Mouse (Mus musculus) liver, embryonic 11.5 days (tissue): ENCODE measurements around the gene Slk. TPM values are rescaled to one million over a fixed set of nuclear protein-coding genes. Genes with fewer than 3 reads are reported as not detected.

Experiments used
- ATAC-seq: fragments of 200-750 bp; cut with Nextera tagmentation; replicated peaks from 2 replicates; pipeline ENCODE4 v1.8.0; 2017; ENCODE audit warnings: moderate number of reproducible peaks, mild to moderate bottlenecking, moderate TSS enrichment, moderate library complexity; ENCODE audit not compliant: low FRiP score
- DNase-seq: peaks from one replicate; pipeline ENCODE4 v3.0.0-alpha.2; 2017; ENCODE audit warnings: low spot score
- H3K27ac ChIP-seq: fragments of 300-500 bp; sonication (generic); 2 replicates; pipeline ENCODE4 v1.5.1; 2014; ENCODE audit warnings: mild to moderate bottlenecking, low read depth, low read length, control low read depth
- H3K27me3 ChIP-seq: fragments of 300-500 bp; sonication (generic); replicated peaks from 2 replicates; pipeline ENCODE4 v1.6.1; 2014; ENCODE audit warnings: low read length, mixed read lengths; ENCODE audit not compliant: control insufficient read depth, insufficient read depth
- H3K36me3 ChIP-seq: fragments of 300-500 bp; sonication (generic); 2 replicates; pipeline ENCODE4 v1.6.1; 2014; ENCODE audit warnings: mild to moderate bottlenecking, low read length, moderate library complexity, mixed read lengths; ENCODE audit not compliant: control insufficient read depth, insufficient read depth
- H3K4me1 ChIP-seq: fragments of 300-500 bp; sonication (generic); replicated peaks from 2 replicates; pipeline ENCODE4 v1.6.1; 2014; ENCODE audit warnings: low read length, mixed read lengths; ENCODE audit not compliant: control insufficient read depth, insufficient read depth
- H3K4me2 ChIP-seq: fragments of 300-500 bp; sonication (generic); 2 replicates; pipeline ENCODE4 v1.6.1; 2014; ENCODE audit warnings: mild to moderate bottlenecking, control low read depth, moderate library complexity
- H3K4me3 ChIP-seq: fragments of 300-500 bp; sonication (generic); 2 replicates; pipeline ENCODE4 v1.5.1; 2014; ENCODE audit warnings: low read depth, low read length, control low read depth
- H3K9ac ChIP-seq: fragments of 300-500 bp; sonication (generic); 2 replicates; pipeline ENCODE4 v1.6.1; 2014; ENCODE audit warnings: low read depth, low read length, control low read depth
- H3K9me3 ChIP-seq: fragments of 300-500 bp; sonication (generic); 2 replicates; pipeline ENCODE4 v1.6.1; 2016; ENCODE audit warnings: low read length, inconsistent platforms, mixed read lengths; ENCODE audit not compliant: control insufficient read depth
- WGBS: fragments of 180-500 bp; shearing (Covaris S2); extraction: QIAGEN DNeasy Blood & Tissue Kit; methylation state at CpG from one replicate; pipeline ENCODE4 v1.1.7; 2014; 5-methylcytosine and 5-hydroxymethylcytosine counted together
- polyA plus RNA-seq: library from polyadenylated mRNA; unstranded; fragments of >200 nt; fragmentation: Nextera tagmentation; extraction: Ambion mirVana; gene quantifications from 2 replicates; pipeline ENCODE4 v1.2.1, GENCODE M21; 2014

Gene Slk
- polyA plus RNA-seq, 1 experiment from 2014 or later = 15.5 TPM

DNA sequence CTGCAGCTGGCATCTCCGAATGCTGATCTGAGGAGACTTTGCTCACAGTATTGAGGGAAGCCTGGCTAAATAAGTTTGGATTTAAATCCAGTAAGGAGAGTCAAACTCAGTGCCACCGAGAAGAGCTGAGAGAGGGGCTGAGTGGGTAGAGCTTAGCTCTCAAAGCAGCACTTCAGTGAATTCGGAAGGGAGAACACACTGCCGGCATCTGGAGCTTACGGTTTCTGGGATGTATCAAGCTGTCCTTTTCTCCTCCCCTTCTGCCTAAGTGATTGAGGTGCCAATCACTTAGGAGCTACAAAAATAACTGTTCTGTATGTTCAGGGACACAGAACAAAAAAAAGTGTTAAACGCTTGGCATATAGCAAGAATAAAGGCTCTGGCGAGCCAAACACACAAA is 37.0 kb upstream of the Slk start:
- no peak overlapping the region for H3K9ac ChIP-seq
- WGBS = 66% methylated on average over 7 of the region's 7 CpGs

DNA sequence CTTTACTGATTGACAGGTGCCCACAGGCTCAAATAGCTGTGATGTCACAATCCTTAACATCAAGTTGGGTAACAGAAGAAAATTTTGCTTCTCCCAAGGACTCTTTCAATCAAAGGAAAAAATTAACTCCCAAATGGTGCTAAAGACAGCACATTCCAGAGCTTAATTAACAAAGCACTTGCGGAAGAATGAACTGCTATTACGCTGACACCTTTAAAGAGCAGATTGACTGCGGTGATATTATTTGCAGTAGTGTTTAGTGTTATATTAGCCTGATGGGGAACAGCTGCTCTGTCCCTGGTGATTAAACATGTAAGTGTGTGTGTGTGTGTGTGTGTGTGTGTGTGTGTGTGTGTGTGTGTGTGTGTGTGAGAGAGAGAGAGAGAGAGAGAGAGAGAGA is 34.4 kb upstream of the Slk start:
- no peaks in the 10 kb centered on the region for H3K27me3 ChIP-seq
- no peak for ATAC-seq
- DNase-seq = no peak
- H3K36me3 ChIP-seq = no peaks in the 10 kb centered on the region
- WGBS = 79% methylated on average over 3 of the region's 3 CpGs
- no peaks in the 10 kb centered on the region for H3K9me3 ChIP-seq
- no peak overlapping the region for H3K27ac ChIP-seq
- no peak overlapping the region for H3K4me3 ChIP-seq
- no peak overlapping the region for H3K4me2 ChIP-seq
- H3K9ac ChIP-seq = no peak overlapping the region
- no peaks in the 10 kb centered on the region for H3K4me1 ChIP-seq

More for the DNA sequence above, 37.0 kb upstream of the Slk start:
- Histone ChIP-seq H3K9me3 (no peaks in the 10 kb centered on the region), H3K4me1 (peaks cover 14% of the 10 kb centered on the region), H3K36me3 (no peaks in the 10 kb centered on the region), H3K4me3 (no peak overlapping the region), H3K27me3 (no peaks in the 10 kb centered on the region), H3K4me2 (no peak overlapping the region), H3K27ac (no peak overlapping the region)
- no peak for DNase-seq
- ATAC-seq = no peak

DNA sequence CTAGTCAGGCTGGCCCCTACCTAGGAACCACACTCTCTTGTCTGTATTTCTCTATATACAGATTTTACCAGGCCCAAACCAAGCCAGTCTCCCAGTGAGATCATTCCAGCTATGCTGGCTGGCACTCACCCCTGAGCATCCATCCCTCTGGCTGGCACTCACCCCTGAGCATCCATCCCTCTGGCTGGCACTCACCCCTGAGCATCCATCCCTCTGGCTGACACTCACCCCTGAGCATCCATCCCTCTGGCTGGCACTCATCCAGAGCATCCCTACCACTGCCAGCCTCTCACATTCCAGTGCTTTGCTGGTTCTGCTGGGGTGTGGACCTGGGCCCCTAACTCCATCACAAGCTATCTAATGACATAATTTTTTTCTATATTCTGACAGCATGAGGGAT is 34.0 kb upstream of the Slk start:
- Histone ChIP-seq H3K27ac (no peak overlapping the region), H3K9me3 (no peaks in the 10 kb centered on the region), H3K4me1 (no peaks in the 10 kb centered on the region), H3K9ac (no peak overlapping the region), H3K27me3 (no peaks in the 10 kb centered on the region), H3K4me2 (no peak overlapping the region), H3K4me3 (no peak overlapping the region), H3K36me3 (no peaks in the 10 kb centered on the region)
- DNase-seq (no peak), ATAC-seq (no peak)

DNA sequence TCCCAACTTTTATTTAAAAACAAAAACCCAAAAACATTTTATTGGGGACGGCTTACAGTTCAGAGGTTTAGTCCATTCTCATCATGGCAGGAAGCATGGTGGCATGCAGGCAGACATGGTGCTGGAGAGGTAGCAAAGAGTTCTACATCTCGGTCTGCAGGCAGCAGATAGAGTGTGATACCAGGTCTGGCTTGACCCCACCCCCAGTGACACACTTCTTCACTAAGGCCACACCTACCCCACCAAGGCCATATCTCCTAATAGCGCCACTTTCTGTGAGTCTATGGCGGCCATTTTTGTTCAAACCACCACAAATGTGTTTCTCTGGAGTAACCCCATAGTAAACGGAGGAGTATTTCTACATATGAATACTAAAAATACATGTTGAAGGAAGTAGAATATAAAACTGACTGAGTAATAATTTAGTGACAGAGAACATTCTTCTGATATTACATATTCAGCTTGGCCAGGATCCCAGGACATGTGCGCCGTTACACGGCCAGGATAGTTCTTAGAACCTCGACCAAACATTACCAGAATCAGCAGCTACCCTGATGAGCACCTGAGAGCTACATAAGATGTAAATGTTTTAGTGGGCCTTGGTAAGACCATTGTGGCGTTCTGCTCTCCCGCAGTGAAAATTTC is 30.9 kb upstream of the Slk start:
- H3K4me2 ChIP-seq = no peak overlapping the region
- 86% methylated on average over 11 of the region's 11 CpGs for WGBS
- no peaks in the 10 kb centered on the region for H3K36me3 ChIP-seq
- no peak; the same call in 1 of the 2 replicates for ATAC-seq
- no peaks in the 10 kb centered on the region for H3K4me1 ChIP-seq
- H3K4me3 ChIP-seq = no peak overlapping the region
- H3K27me3 ChIP-seq = no peaks in the 10 kb centered on the region
- H3K27ac ChIP-seq = no peak overlapping the region
- H3K9ac ChIP-seq = no peak overlapping the region
- H3K9me3 ChIP-seq = no peaks in the 10 kb centered on the region
- no peak for DNase-seq

DNA sequence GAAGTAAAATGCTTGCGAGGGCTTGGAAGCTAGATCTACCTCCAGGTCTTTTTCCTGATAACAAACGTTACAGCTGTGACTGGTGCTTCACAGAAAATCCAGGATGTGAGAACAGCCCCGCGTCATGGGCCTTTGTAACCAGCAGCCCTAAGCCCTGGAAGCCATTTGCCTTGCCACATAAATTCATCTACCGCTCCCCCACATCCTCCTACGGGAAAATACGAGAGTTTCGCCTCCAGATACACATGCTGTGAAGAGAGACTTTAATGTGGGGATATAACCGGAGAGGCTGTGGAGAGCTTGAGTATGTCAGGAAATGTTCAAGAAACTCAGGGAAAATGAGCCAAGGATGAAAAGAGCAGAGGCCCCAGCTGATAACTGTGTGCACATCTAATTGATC is 30.3 kb upstream of the Slk start:
- no peak overlapping the region for H3K9ac ChIP-seq
- no peak overlapping the region for H3K27ac ChIP-seq
- H3K4me1 ChIP-seq = no peaks in the 10 kb centered on the region
- H3K4me2 ChIP-seq = no peak overlapping the region
- no peak for DNase-seq
- 79% methylated on average over 9 of the region's 9 CpGs for WGBS
- H3K36me3 ChIP-seq = no peaks in the 10 kb centered on the region
- no peak for ATAC-seq
- H3K4me3 ChIP-seq = no peak overlapping the region
- H3K9me3 ChIP-seq = no peaks in the 10 kb centered on the region
- no peaks in the 10 kb centered on the region for H3K27me3 ChIP-seq

DNA sequence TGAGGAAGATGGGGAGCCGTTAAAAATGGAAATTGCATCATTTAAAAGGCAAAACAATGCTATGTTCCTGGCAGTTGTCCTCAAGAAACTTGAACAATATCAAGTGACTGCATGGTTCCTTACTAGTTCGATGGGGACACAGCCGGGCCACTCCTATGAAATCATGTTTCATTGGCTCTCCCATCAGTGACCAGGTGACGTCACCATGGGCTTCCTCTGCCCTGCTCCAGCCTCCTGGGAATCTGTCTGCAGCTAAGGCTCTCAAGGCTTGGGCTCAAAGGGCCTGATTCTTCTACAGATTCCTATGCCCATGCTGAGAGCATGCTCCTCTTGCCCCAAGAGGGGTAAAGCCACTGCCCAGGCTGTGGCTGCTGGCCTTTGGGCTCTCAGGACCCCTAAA is 29.9 kb upstream of the Slk start:
- Histone ChIP-seq H3K36me3 (no peaks in the 10 kb centered on the region), H3K9ac (no peak overlapping the region), H3K4me3 (no peak overlapping the region), H3K27me3 (no peaks in the 10 kb centered on the region), H3K4me2 (no peak overlapping the region), H3K27ac (no peak overlapping the region), H3K4me1 (no peaks in the 10 kb centered on the region), H3K9me3 (no peaks in the 10 kb centered on the region)
- 85% methylated on average over 4 of the region's 4 CpGs for WGBS
- DNase-seq = no peak
- ATAC-seq = no peak

DNA sequence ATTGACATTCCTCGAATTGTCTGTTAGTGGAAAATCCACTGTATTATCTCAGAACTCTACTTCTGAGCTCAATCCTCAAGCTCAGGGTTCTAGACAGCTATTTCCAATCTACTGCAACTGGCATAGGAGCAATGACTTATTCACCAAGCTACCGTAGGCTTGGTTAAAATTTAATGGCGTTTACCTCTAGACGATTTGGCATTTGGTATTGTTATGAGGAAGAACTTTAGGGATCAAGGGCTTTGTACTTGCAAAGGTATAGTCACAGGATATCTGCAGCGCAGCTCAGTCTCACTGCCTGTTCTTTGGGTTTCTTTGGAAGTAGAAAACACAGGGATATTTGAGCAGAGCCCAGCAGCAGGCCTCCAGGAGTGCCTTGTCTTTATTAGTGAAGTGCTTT is 20.3 kb upstream of the Slk start:
- DNase-seq (no peak), ATAC-seq (no peak)
- H3K9me3 ChIP-seq = no peaks in the 10 kb centered on the region
- no peaks in the 10 kb centered on the region for H3K27me3 ChIP-seq
- 80% methylated on average over 5 of the region's 5 CpGs for WGBS
- H3K4me1 ChIP-seq = peaks cover 11% of the 10 kb centered on the region; the same call in 1 of the 2 replicates
- H3K4me2 ChIP-seq = no peak overlapping the region
- no peak overlapping the region for H3K4me3 ChIP-seq
- no peak overlapping the region for H3K9ac ChIP-seq
- H3K27ac ChIP-seq = no peak overlapping the region
- no peaks in the 10 kb centered on the region for H3K36me3 ChIP-seq

DNA sequence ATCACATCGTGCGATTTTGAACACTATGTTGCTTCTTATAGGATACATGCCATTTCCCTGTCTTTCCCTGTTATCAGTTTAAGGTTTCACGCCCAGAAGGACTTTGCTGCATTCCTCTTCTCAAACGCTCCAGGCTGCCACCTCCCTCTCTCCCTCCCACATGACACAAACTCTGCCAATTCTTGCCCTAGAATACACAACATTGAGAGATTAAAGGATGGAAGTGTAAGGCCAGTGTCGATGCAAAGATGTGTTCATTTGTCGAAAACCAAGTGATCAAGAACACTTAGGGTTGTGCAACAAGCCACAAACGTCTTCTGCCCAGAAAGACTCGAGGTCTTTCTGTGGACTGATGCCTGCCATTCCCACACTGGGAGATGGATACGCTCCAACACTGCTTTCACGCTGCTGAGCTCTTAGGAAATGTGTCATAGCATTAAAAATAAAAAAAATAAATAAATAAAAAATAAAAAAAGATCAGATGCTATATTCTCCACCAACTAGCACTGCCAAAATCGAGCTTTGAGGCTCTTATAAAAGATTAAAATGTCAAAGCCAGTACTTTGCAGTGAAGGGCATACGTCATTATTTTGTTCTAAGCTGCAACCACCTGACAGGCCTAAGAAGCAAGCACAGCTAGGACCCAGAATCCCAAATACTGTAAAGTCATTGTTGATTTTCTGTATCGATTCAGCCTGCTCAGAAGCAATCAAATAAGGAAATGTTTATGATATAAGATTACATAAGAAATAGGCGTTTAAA is 19.5 kb upstream of the Slk start:
- DNase-seq (no peak), ATAC-seq (0 out of 2 replicates have a peak, but pooled peaks have one; percentile 7)
- WGBS = 66% methylated on average over 14 of the region's 14 CpGs
- peaks cover 11% of the 10 kb centered on the region; the same call in 1 of the 2 replicates for H3K4me1 ChIP-seq
- H3K9ac ChIP-seq = no peak overlapping the region
- no peaks in the 10 kb centered on the region for H3K27me3 ChIP-seq
- no peak overlapping the region for H3K4me3 ChIP-seq
- no peaks in the 10 kb centered on the region for H3K9me3 ChIP-seq
- no peaks in the 10 kb centered on the region for H3K36me3 ChIP-seq
- H3K27ac ChIP-seq = no peak overlapping the region
- no peak overlapping the region for H3K4me2 ChIP-seq
